Mouse (Mus musculus) MEL (cell line): ENCODE measurements around the gene Mfsd2a.

Experiments
- CTCF ChIP-seq, 3 experiments: IDR thresholded peaks in 2 of 3; conservative IDR thresholded peaks in 1 of 3; 2 replicates each; pipeline ENCODE4 v1.5.1; 2011 to 2012; ENCODE audit warnings: low read length in 3 of 3, low read depth in 2 of 3, mild to moderate bottlenecking in 2 of 3, improper control_type of control experiment in 1 of 3, inconsistent platforms in 1 of 3, mixed read lengths in 1 of 3, moderate library complexity in 1 of 3; ENCODE audit not compliant: control insufficient read depth in 1 of 3, insufficient read depth in 1 of 3, poor library complexity in 1 of 3, severe bottlenecking in 1 of 3
- E2F4 ChIP-seq: IDR thresholded peaks from 2 replicates; pipeline ENCODE4 v1.6.1; 2011; ENCODE audit warnings: low read depth, low read length, improper control_type of control experiment, borderline replicate concordance
- MAFK ChIP-seq: IDR thresholded peaks from 2 replicates; pipeline ENCODE4 v1.6.1; 2011; ENCODE audit warnings: low read depth, mild to moderate bottlenecking, low read length, improper control_type of control experiment, borderline replicate concordance
- MAX ChIP-seq: IDR thresholded peaks from 2 replicates; pipeline ENCODE4 v1.6.1; 2011; ENCODE audit warnings: low read length, improper control_type of control experiment
- RAD21 ChIP-seq: IDR thresholded peaks from 2 replicates; pipeline ENCODE4 v1.6.1; 2011; ENCODE audit warnings: mild to moderate bottlenecking, low read depth, low read length, improper control_type of control experiment

DNA sequence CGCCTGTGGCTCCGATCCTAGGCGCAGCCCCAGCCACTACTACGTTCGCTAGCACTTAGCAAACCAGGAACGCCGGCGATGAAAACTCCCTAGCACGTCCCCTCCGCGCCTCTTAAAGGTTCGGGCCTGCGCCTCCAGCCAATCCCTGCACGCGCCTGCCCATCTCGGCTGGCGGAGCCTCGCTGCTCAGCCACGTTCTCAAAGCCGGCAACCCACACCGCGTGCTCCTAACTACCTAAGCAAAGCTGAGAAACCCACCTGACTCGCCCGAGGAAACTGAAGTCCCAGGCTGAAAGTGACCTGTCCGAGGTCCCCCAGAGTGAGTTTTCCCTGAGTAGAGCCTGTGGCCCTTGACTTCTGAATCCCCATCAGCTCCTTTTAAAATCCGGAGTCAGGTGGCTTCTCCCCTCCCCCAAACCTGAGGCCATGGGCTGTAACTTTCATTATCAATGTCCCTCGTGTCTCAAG is at the start of gene Mfsd2a:
- TF ChIP-seq RAD21 (no peak), CTCF (IDR thresholded peaks at IDR 0.05 in 2 of 3, conservative IDR thresholded peaks at IDR 0.05 in 1 of 3; ENCODE audit: control insufficient read depth in 1 of 3, insufficient read depth in 1 of 3, low read depth in 2 of 3, low read length in 3 of 3, poor library complexity in 1 of 3, severe bottlenecking in 1 of 3) (no peak), E2F4 (no peak), MAFK (no peak), MAX (peak; percentile 96)
